Mouse (Mus musculus) neutrophil, adult 5-6 weeks (primary cell): ENCODE data around the gene Orm3. TPM values are rescaled to one million over a fixed set of nuclear protein-coding genes. Genes with fewer than 3 reads are reported as not detected.
A peak's percentile ranks its signal among the peaks of the same experiment; 100 is the strongest.

Experiments used
- ATAC-seq: fragments of 151-379, 151-347 bp; 2 replicates; pipeline ENCODE4 v1.8.0; 2017; ENCODE audit warnings: mild to moderate bottlenecking, moderate TSS enrichment; ENCODE audit not compliant: insufficient number of reproducible peaks, poor library complexity, low FRiP score, severe bottlenecking; ENCODE audit errors: extremely low read depth
- total RNA-seq: library from RNA; stranded (forward); fragments of 200-1000 nt; gene quantifications from 2 replicates; pipeline ENCODE4 v1.2.3, GENCODE M21; 2017

Gene Orm3
- total RNA-seq, 1 experiment from 2014 or later = not detected

- no peak for ATAC-seq
These were observed 3.9 kb downstream of the Orm3 start for GRCm38 (mm10) chr4:63359861-63360260.

- ATAC-seq = no peak
These were observed 6.2 kb downstream of the Orm3 start, which contains the start of gene Orm2 for GRCm38 (mm10) chr4:63362150-63362549. Gene Orm2 (plus strand): TSS chr4:63362449.

- peak; percentile 73 for ATAC-seq
These were observed 12.6 kb downstream of the Orm3 start for GRCm38 (mm10) chr4:63368577-63368976.

DNA sequence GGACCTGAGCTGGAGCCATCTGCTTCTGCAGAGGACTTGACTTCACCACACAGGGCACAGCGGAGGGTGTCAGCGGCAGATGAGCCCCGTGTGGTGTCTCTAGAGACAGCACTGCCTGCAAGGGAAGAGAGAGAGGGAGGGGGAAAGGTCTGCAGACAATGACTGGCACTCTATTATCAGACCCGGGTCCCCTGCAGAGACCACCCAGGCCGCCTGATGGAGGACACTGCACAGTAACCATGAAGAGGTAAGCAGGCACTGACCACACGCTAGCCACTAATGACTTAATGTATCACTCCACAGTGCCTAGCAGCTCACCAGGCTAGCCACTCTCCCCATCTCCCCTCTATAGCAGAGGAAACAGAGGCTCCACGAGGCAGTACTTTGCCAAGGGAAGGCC is 14.9 kb downstream of the Orm3 start:
- no peak for ATAC-seq

DNA sequence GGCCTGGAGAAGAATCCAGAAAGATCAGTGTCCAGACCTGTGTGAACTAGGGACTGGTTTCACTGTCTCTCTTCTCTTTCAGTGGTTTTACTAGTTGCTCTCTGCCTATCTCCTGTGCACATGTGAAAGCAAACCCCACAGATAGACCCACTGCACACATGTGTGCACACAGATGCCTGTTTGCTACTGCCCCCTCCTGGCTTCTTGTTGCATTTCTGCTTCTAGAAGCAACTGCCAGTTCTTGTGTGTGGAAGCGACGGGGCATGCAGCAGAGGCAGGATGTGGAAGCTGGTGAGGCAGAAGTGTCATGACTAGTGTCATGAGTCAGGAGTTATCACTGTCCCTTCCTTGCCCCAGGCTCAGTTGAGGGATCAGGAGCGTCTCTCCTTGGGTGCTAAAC is 15.9 kb downstream of the Orm3 start:
- peak; percentile 65 for ATAC-seq

GRCm38 (mm10) chr4:63373404-63373803 is 17.4 kb downstream of the Orm3 start:
- ATAC-seq = no peak

DNA sequence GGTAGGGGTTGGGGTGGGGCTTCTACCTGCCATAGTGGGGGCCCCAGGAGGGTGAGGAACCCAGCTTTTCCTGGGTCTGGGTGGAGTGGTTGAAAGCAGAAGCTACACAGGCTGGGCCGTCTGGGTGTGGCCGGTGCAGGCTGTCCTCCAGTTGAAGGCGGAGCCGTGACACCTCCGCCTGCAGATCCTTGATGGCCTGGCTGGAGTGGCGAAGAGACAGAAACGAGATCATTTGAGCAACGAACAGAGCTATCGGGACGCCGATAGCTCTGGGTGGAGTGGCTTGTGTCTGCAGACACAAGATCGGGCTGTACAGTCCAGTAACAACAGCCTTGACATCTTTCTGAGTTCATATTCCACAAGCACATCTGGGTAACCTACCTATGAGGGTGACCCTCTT is 18.4 kb downstream of the Orm3 start:
- ATAC-seq = no peak

DNA sequence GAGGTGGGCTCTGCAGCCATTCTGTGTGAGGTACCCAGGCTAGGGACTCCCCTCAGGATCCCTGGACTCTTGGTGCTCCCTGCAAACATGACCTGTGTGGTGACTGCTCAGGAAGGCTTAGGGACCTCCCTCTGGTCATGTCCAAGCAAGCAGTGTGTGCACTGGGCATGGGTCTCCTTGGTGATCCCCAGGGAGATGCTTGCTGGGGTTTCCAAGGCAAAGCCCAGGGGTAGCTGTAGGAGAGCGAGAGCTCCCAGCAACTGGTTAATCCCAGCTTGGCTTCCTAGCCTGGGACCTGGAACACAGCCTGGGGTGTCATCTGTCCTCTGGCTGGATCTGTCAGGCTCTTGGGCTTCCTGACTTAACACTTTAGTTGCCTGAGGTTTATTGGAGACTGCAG is 19.4 kb downstream of the Orm3 start:
- no peak for ATAC-seq

GRCm38 (mm10) chr4:63377483-63377882 is 21.5 kb downstream of the Orm3 start:
- no peak for ATAC-seq

GRCm38 (mm10) chr4:63382676-63383369 is 26.9 kb downstream of the Orm3 start:
- ATAC-seq = no peak

- ATAC-seq = no peak
These were observed 27.5 kb downstream of the Orm3 start for GRCm38 (mm10) chr4:63383474-63383873.

- no peak for ATAC-seq
These were observed 28.3 kb downstream of the Orm3 start for GRCm38 (mm10) chr4:63384262-63384661.

- ATAC-seq = no peak
These were observed 29.3 kb downstream of the Orm3 start for GRCm38 (mm10) chr4:63385253-63385652.

- ATAC-seq = peak; percentile 75
These were observed 29.8 kb downstream of the Orm3 start for GRCm38 (mm10) chr4:63385784-63386183.

DNA sequence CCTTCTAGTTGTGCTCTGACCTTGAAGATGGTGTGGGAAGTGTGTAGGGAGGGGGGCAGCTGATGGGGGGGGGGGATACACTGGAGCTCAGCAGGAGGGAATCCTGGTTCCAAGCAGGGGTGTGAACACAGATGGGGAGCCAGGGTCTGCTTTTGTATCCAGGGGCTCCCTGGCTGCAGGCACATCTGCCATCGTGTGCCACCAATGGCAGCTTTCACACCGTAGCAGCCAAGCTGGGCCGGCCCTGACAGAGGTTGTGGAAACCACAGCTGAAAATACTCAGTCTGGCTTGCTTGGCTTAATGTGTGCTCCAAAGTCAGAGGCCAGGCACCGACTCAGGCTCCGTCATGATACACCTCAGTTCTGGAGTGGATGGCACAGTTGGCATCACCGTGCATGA is 32.1 kb downstream of the Orm3 start:
- no peak for ATAC-seq

GRCm38 (mm10) chr4:63389121-63389886 is 33.3 kb downstream of the Orm3 start:
- ATAC-seq = peak; percentile 23; the same call in 1 of the 2 replicates

DNA sequence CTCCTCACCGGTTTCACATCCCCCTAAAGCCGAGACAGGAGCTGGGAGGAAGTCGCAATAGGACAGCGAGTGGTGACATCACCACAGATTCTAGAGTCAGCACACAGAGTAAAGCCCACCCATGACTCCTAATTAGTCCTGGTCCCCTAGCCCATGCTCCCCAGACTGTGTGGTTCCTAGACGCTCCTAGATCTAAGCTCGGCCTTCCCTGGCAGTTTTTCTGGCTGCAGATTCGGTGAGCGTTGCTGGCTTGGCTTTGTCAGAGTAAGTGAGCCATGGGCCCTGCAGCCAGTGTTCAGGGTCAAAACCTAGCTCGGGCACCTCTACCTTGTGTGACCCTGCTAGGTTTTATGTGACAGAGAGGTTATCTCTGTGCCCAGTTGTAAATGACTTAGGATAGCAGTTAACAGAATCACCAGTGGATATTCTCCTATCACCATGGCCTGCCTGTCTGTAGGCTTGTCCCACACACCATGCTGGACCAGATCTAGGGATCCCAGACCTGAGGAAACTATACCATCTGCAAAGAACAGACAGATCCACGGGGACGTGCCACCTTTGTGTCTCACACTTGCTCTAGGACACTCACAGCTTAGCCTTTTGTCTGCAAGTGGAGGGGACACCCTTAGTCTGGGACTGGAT is 34.0 kb downstream of the Orm3 start:
- peak; percentile 11; the same call in 1 of the 2 replicates for ATAC-seq

DNA sequence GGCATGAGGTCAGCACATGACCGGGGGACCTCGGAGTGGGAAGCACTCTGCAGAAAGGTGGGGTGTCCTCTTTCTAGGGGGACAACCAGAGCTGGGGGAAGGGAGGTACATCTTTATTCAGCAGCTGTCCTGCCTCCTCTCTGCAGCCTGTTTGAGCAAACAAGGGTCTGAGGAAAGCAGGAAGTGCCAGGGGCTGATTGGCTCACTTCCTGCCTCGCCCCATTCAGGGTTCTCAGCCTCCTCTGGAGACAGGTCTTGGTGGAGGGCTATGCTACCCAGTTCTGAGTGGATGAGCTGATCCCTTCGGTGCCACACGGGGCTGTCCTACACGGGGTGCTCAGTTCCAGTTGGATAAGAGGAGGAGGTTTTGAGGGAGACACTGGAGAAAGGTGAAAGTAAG is 35.4 kb downstream of the Orm3 start:
- ATAC-seq = peak; percentile 33; the same call in 1 of the 2 replicates

GRCm38 (mm10) chr4:63397981-63398537 is 42.1 kb downstream of the Orm3 start:
- no peak for ATAC-seq
